Mouse (Mus musculus): ENCODE data around the gene Prkg2. TPM values are rescaled to one million over a fixed set of nuclear protein-coding genes. Genes with fewer than 3 reads are reported as not detected.

The Prkg2 gene
- total and polyA plus RNA-seq, 2 experiments from 2014 or later, result 2.5 to 2.9 TPM

DNA sequence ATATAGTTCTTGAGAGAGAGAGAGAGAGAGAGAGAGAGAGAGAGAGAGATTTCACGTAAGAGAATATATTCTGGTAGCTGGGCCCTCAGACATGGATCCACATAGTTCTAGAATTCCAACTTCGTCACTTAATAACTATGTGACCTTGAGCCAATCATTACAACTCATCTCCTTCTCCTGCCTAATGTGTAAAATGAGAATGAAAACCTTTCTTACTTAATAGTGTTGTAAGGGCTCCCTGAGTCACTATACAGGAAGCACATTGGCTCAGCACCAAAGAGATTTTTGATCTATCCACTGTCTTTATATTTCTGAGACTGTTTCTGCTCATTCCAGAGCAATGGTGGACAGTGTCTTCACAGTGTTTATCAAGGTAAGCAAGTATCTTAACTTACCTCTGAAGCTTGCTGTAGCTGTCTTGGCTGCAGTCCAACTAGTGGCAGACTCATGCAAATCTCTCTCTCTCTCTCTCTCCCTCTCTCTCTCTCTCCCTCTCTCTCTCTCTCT, 146.6 kb downstream of the Prkg2 start:
- no peak overlapping the region for H3K9ac ChIP-seq (replicated peaks; ENCODE audit: low read length, poor library complexity, severe bottlenecking)
- H3K4me3 ChIP-seq (ENCODE audit: low read depth, low read length), result no peak overlapping the region
- H3K4me1 ChIP-seq (ENCODE audit: insufficient read depth, low read length), result no peaks in the 10 kb centered on the region
- H3K4me2 ChIP-seq (ENCODE audit: low read depth, low read length, poor library complexity, severe bottlenecking), result no peak overlapping the region
- WGBS, result 94% methylated on average over 2 of the region's 2 CpGs
- no peak for DNase-seq (ENCODE audit: low spot score)
- TF ChIP-seq CTCF (IDR thresholded peaks at IDR 0.05), result no peak
- H3K36me3 ChIP-seq (ENCODE audit: insufficient read depth, low read length), result no peaks in the 10 kb centered on the region
- no peaks in the 10 kb centered on the region for H3K9me3 ChIP-seq (ENCODE audit: low read length)
- no peak for ATAC-seq (ENCODE audit: low FRiP score)
- H3K27ac ChIP-seq (ENCODE audit: low read depth, low read length), result no peak overlapping the region
- H3K27me3 ChIP-seq (ENCODE audit: insufficient read depth, low read length), result no peaks in the 10 kb centered on the region

DNA sequence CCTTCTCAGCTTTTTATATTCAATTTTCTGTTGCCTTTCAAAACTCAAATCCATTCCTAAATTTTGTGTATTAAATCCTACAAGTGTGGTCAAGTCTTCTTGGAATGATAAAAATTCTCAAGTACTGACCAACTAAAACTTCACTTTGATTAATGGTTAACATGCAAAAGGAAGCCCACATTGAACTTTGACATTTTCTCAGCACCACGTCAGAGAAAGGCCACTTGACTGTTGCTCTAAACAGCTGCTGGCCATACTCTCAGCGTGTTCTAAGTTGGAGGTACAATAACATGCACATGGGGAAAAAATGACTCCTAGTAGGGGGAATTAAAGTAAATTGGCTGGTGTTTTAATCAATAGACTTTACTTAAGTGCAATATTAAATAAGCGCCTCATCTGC, 155.1 kb downstream of the Prkg2 start:
- DNase-seq (ENCODE audit: low spot score), result no peak
- no peak for TF ChIP-seq CTCF (IDR thresholded peaks at IDR 0.05)
- no peaks in the 10 kb centered on the region for H3K9me3 ChIP-seq (ENCODE audit: low read length)
- H3K4me2 ChIP-seq (ENCODE audit: low read depth, low read length, poor library complexity, severe bottlenecking), result no peak overlapping the region
- no peak overlapping the region for H3K9ac ChIP-seq (replicated peaks; ENCODE audit: low read length, poor library complexity, severe bottlenecking)
- H3K4me3 ChIP-seq (ENCODE audit: low read depth, low read length), result no peak overlapping the region
- no peaks in the 10 kb centered on the region for H3K36me3 ChIP-seq (ENCODE audit: insufficient read depth, low read length)
- ATAC-seq (ENCODE audit: low FRiP score), result no peak
- WGBS, result 81% methylated on average over 3 of the region's 3 CpGs
- H3K27me3 ChIP-seq (ENCODE audit: insufficient read depth, low read length), result no peaks in the 10 kb centered on the region
- H3K4me1 ChIP-seq (ENCODE audit: insufficient read depth, low read length), result no peaks in the 10 kb centered on the region
- H3K27ac ChIP-seq (ENCODE audit: low read depth, low read length), result no peak overlapping the region

Other genes starting within 250 kb of the Prkg2 start
- gene Bmp3, start 182.9 kb downstream of the Prkg2 start, total RNA-seq (2014; rRNA removed), result 4.5 and 4.6 TPM in 2 replicates
- 1.4 and 1.7 TPM in 2 replicates for gene Bmp3, start 182.9 kb downstream of the Prkg2 start, polyA plus RNA-seq (2015; fragmentation: Nextera tagmentation; extraction: Ambion mirVana)